Mouse (Mus musculus) liver, embryonic 14.5 days (tissue): ENCODE measurements at regions not wholly inside any gene's neighbourhood (a gene's known extent, or its start where the extent isn't known, plus 50 kb on each side); places are given as distances from the start of the nearest gene placed in this dataset.

Source experiments
- CTCF ChIP-seq: IDR thresholded peaks from 2 replicates; pipeline ENCODE4 v1.5.1; 2016; ENCODE audit warnings: antibody characterized with exemption, low read depth, control low read depth
- EP300 ChIP-seq: IDR thresholded peaks from 2 replicates; pipeline ENCODE4 v1.6.1; 2016; ENCODE audit warnings: antibody characterized with exemption, low read depth

DNA sequence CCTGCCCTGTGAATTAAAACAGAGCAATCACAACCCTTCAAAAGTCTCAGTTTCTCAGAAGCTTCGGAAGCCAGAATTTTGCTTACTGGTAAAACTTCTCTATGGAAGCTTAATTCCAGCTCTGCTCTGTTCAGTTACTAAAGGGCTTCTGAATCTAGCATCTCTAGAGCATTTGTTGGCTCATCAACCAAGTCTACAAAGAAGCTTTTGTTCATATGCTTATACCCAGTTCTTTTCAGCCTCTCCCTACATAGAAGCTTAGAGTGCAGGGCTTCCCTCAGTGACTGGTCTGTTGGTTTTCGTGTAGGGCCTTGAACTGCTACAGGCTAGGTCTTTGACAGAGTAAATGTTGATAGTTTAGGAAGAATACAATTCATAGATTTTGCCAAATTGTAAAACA lies 78.0 kb downstream of the Rnd3 start:
- TF ChIP-seq CTCF (no peak), EP300 (no peak)
